Mouse (Mus musculus) embryo, embryonic 11 days (tissue): ENCODE measurements around the gene Dscam.

ENCODE experiments used
- DNase-seq: peaks from one replicate; pipeline ENCODE4 v3.0.0-alpha.2; 2015

Gene Dscam

DNA sequence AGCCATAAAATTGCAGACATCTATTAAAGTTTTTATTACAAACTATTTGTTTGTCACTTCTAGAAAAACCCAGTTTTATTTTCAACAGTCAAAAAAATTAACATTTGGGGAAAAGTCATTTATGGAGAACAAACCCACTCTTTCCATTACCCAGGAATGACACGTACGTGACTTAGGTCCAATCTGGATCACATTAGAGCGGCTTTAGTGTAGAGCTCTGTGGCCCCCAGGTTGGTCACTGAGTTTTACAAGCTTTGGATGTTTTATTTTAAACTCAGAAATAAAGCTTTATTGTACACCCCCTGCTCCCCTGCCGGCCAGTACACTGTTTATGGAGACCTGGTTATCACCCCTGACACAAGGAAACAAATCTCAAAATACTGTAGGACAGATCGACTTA, 540.9 kb downstream of the Dscam start:
- no peak for DNase-seq

- DNase-seq: no peak
These were observed 545.1 kb downstream of the Dscam start for GRCm38 (mm10) chr16:96625468-96625867.

DNA sequence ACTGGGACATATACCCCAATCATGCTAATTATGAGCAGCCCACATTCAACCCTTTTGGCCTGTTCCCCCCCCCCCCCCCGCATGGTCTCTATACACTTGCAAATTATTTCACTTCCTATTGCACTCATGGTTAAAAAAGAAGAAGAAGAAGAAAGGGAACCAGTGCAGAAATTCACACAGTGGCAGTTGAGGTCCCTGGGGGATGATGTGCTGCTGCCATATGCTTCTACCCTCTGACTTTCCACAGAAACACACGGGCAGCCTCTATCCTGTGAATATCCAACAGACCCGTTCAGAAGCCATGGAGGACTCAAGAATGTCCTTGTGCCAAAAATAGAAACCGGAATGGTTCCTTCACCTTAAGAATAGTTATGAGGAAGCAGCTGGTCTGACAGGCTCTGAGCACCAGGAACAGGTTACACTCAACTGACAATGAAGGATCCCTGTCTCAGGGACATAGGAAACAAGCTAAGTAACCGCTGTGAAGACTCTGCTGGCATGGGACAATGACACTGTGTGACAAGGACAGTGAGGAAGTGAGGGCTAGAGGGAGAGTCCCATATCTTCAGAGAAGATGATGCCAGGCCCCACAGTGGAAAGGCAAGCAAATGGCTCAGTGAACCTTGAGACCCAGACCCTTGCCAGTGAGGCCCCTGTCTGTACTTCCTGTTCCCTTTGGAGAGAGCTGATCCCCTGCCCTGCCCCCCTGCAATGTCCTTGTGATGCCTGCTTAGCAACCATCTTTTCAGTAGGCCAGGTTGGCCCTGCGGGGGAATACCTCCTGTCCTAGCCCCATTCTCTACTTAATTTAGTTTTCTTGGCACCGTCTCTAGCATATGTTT, 545.8 kb downstream of the Dscam start:
- DNase-seq: no peak

DNA sequence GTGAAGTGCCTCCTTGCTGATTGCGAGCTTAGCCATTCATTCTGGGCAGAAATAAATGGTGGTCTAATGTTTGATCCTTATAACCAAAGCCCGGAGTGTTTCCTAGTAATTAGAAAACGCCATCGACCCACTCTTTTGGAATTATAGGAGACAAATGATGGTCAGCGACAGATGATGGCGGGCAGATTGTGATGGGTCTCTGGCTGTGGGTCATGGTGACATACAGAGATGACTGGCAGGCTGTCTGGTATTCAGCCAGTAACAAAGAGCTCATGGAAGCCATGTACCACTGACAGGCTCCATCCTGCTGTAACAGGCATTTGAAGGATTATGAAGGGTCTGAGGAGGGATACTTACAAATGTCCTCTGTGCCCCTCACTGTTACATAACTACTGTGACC, 549.7 kb downstream of the Dscam start:
- no peak for DNase-seq

GRCm38 (mm10) chr16:96620402-96620801, 550.1 kb downstream of the Dscam start:
- no peak for DNase-seq

- DNase-seq: no peak
These were observed 552.8 kb downstream of the Dscam start for GRCm38 (mm10) chr16:96617772-96618171.

DNA sequence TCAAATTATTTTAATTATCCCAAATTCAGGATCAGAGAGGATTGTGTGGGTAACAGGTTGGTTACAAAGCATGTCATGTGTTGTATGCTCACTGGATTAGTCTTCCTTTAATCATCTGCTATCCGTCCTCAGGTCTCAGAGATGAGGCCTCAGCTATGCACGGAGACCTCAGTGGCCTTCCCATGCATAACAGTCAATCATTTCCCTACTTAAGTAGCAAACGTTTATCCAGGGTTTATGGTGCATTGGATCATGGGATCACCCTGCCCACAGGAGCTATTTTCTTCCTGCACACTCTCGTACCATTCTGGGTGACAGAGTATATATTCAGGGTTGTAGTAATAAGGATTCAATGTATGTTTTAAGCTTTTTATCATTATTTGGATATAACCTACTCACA, 557.3 kb downstream of the Dscam start:
- DNase-seq: no peak

DNA sequence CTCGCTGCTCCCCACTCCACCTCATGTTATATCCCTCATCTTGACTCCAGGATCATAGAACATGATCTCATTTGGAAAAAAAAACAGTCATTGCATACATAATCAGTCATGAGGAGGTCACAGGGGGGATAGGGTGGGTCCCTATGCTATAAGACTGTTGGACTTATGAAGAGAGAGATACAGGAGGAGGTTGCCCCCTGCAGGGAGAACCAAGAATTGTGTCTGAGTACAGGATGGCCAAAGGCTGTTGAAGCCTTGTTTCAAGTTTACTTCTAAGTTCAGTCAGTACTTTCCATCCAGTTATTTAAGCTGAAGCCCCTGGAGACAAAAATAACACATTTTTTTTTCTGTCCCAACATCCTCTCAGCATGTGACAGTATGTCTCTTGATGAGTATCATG, 559.7 kb downstream of the Dscam start:
- DNase-seq: peak; percentile 62

GRCm38 (mm10) chr16:96602206-96602605, 568.3 kb downstream of the Dscam start:
- DNase-seq: no peak

DNA sequence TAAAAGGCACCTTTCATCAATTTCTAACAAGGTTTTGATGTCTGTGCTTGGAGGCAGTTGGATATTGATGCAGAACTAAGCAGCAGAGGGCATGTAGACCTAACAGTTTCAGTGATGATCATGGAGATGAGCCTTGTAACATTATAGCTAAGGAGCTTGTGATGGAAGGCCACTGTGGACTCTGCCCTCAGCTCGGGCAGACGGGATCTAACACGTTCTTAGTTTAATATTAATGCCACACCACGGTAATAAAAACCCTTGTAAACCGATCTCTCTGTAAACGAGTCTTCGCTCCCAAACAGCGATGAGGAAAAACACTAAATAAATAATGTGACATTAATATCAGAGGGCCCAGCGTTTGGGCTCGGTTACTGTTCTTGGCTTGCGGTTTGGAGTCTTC, 569.8 kb downstream of the Dscam start:
- DNase-seq: no peak

- no peak for DNase-seq
These were observed 571.0 kb downstream of the Dscam start for GRCm38 (mm10) chr16:96599401-96600060.

- DNase-seq: no peak
These were observed 594.7 kb downstream of the Dscam start for GRCm38 (mm10) chr16:96575841-96576240.

GRCm38 (mm10) chr16:96567428-96567827, 603.1 kb downstream of the Dscam start:
- no peak for DNase-seq

- DNase-seq: no peak
These were observed 606.9 kb downstream of the Dscam start for GRCm38 (mm10) chr16:96563350-96564257.

GRCm38 (mm10) chr16:96559796-96560195, 610.8 kb downstream of the Dscam start:
- DNase-seq: no peak

DNA sequence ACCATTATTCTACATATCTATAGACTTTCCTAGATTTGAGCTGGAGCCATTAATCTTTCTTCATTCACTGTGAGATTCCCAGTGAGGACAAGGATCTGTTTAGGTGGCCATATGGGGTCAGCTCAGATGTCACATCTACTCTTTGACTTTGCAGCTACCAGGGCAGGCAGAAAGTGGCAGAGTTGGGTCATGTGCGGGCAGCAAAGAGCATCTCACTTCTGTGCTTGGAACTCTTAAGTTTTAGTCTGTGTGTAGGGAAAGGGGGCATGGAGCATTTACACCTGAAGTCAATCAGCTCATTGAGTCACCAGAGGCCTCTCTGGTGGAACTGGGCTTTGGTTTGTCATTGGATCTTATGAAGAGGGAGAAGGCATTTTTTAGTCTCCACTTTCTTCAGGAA, 612.2 kb downstream of the Dscam start:
- no peak for DNase-seq

DNA sequence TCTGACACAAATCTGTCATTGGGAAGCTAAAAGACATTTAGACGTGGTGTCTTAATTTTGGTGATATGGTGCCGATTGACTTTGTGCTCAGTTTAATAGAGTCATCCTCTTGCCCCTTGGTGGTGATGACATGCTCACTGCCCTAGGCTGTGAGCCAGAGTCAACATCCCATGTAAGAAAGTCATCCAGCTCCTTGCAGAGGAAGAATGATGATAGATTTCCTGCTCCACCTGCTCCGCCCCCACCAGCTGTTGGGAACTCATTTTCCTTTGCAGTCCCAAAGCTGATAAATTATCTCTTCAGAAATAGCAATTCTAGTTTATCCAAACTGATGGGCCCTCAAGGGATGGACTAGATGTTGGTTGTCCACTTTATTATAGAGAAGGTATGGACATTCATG, 613.9 kb downstream of the Dscam start:
- no peak for DNase-seq

DNA sequence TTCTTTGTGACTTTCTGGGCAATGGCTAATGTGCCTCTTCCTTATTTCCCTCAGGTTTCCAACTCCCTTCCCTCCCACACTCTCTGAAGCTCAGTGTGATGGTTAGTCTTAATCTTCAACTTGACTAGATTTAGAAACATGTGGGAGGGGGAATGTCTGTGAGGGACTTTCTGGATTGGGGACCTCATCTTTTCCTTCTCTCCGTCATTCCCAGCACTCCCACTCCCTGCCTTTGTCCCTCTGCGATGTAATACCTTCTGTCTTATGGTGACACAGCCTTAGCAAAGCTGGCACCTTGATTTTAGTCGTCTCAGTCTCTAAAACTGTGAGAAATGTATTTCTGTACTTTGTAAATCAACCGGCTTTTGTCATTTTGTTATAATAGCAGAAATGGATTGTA, 615.1 kb downstream of the Dscam start:
- no peak for DNase-seq

DNA sequence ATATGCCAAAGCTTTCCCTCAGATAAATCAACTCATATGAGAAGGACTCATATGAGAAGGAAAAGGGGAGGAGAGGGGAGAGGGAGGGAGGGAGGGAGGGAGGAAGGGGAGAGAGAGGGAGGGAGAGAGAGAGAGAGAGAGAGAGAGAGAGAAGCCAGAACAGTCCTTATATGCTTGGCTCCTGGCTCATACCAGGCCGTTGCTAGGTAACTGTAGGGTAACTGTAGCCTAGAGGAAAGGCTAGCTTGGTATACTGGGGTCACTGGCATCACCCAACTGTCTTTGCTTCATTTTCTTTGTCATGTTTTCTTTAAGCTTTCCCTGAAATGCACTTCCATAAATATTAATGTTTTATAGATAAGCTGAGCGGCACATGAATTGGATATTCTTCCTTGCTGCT, 617.9 kb downstream of the Dscam start:
- DNase-seq: no peak

DNA sequence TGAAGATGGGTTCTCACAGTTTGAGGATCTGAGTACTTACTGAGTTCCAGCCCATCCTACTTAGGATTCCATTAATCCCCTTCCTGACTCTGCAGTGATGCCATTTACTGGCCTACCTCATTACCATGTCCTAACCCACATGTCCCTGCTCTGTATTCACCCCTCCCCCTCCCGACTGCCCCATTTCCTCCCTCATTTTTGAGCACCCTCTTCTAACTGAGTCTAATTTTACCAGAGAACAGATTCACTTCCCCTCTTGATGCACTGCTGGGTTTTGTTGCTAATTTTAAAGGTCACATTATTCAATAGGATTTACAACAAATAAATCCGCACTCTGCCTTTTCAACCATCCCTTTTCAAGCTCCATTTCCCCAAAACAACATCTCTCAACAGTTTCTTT, 629.5 kb downstream of the Dscam start:
- no peak for DNase-seq
